Mouse (Mus musculus): Measurements from ENCODE around the gene Fam129b. TPM values are rescaled to one million over a fixed set of nuclear protein-coding genes. Genes with fewer than 3 reads are reported as not detected.

Fam129b gene
- total RNA-seq, 2 experiments from 2014 or later = 20.8 to 24.6 TPM

GRCm38 (mm10) chr2:32857584-32857983 is 18.3 kb upstream of the Fam129b start:
- intact Hi-C loops (cut with DNase I) = loop anchor here (5.0 kb wide), 1 partner anchor 145 kb away; the partner anchor contains the start of gene Cdk9
- peak; percentile 79 to 92 for DNase-seq (ENCODE audit: low spot score in 2 of 2)

GRCm38 (mm10) chr2:32859010-32859621 is 16.8 kb upstream of the Fam129b start:
- intact Hi-C loops (cut with DNase I) = loop anchor here (5.0 kb wide), 1 partner anchor 147 kb away; the partner anchor contains the start of gene Cdk9
- DNase-seq (ENCODE audit: low spot score in 2 of 2) = no peak

- intact Hi-C loops (cut with DNase I) = loop anchor here (5.0 kb wide), 1 partner anchor 147 kb away; the partner anchor contains the start of gene Cdk9
- no peak for DNase-seq (ENCODE audit: low spot score in 2 of 2)
Observed at GRCm38 (mm10) chr2:32859622-32860012, 16.3 kb upstream of the Fam129b start.

- no peak for DNase-seq (ENCODE audit: low spot score in 2 of 2)
- intact Hi-C loops (cut with DNase I) = no loop called here
Observed at GRCm38 (mm10) chr2:32860799-32861198, 15.1 kb upstream of the Fam129b start.

- intact Hi-C loops (cut with DNase I) = no loop called here
- no peak for DNase-seq (ENCODE audit: low spot score in 2 of 2)
Observed at GRCm38 (mm10) chr2:32863317-32863716, 12.6 kb upstream of the Fam129b start.

- DNase-seq (ENCODE audit: low spot score in 2 of 2) = no peak
- intact Hi-C loops (cut with DNase I) = loop anchor here (1.0 kb wide), 2 partner anchors 48 to 64 kb away; no protein-coding TSS in a partner anchor
Observed at GRCm38 (mm10) chr2:32864755-32865154, 11.2 kb upstream of the Fam129b start.

- peak in 1 of 2 experiments; percentile 39 for DNase-seq (ENCODE audit: low spot score in 2 of 2)
Observed at GRCm38 (mm10) chr2:32867354-32867753, 8.6 kb upstream of the Fam129b start.

GRCm38 (mm10) chr2:32869721-32870274 is 6.1 kb upstream of the Fam129b start:
- intact Hi-C loops (cut with DNase I) = no loop called here

More at GRCm38 (mm10) chr2:32867354-32867753, 8.6 kb upstream of the Fam129b start:
- intact Hi-C loops (cut with DNase I) = no loop called here

GRCm38 (mm10) chr2:32870275-32871100 is 5.4 kb upstream of the Fam129b start:
- intact Hi-C loops (cut with DNase I) = no loop called here
- DNase-seq (ENCODE audit: low spot score in 2 of 2) = no peak

More at GRCm38 (mm10) chr2:32869721-32870274, 6.1 kb upstream of the Fam129b start:
- no peak for DNase-seq (ENCODE audit: low spot score in 2 of 2)

- intact Hi-C loops (cut with DNase I) = no loop called here
- no peak for DNase-seq (ENCODE audit: low spot score in 2 of 2)
Observed at GRCm38 (mm10) chr2:32874070-32874469, 1.8 kb upstream of the Fam129b start.

- DNase-seq (ENCODE audit: low spot score in 2 of 2) = no peak
- intact Hi-C loops (cut with DNase I) = no loop called here
Observed at GRCm38 (mm10) chr2:32874951-32875674, 801 bp upstream of the Fam129b start.

GRCm38 (mm10) chr2:32876490-32877302 is 782 bp downstream of the Fam129b start:
- intact Hi-C loops (cut with DNase I) = loop anchor here (2.0 kb wide), 1 partner anchor 32 kb away; no protein-coding TSS in a partner anchor
- no peak for DNase-seq (ENCODE audit: low spot score in 2 of 2)

- no peak for DNase-seq (ENCODE audit: low spot score in 2 of 2)
- intact Hi-C loops (cut with DNase I) = loop anchor here (2.0 kb wide), 1 partner anchor 31 kb away; no protein-coding TSS in a partner anchor
Observed at GRCm38 (mm10) chr2:32877303-32877702, 1.4 kb downstream of the Fam129b start.

- intact Hi-C loops (cut with DNase I) = loop anchor here (2.0 kb wide), 1 partner anchor 31 kb away; no protein-coding TSS in a partner anchor
- DNase-seq (ENCODE audit: low spot score in 2 of 2) = no peak
Observed at GRCm38 (mm10) chr2:32877761-32878393, 2.0 kb downstream of the Fam129b start.

- DNase-seq (ENCODE audit: low spot score in 2 of 2) = no peak
- intact Hi-C loops (cut with DNase I) = no loop called here
Observed at GRCm38 (mm10) chr2:32878396-32878795, 2.5 kb downstream of the Fam129b start.

GRCm38 (mm10) chr2:32879593-32879992 is 3.7 kb downstream of the Fam129b start:
- DNase-seq (ENCODE audit: low spot score in 2 of 2) = peak in 1 of 2 experiments; percentile 70
- intact Hi-C loops (cut with DNase I) = no loop called here

GRCm38 (mm10) chr2:32881054-32881453 is 5.1 kb downstream of the Fam129b start:
- no peak for DNase-seq (ENCODE audit: low spot score in 2 of 2)
- intact Hi-C loops (cut with DNase I) = no loop called here

- intact Hi-C loops (cut with DNase I) = no loop called here
- DNase-seq (ENCODE audit: low spot score in 2 of 2) = peak in 1 of 2 experiments; percentile 63
Observed at GRCm38 (mm10) chr2:32881723-32882122, 5.8 kb downstream of the Fam129b start.

All from left cerebral cortex, postnatal 25 days (tissue).